Mouse (Mus musculus) forebrain, embryonic 11.5 days (tissue): Measurements from ENCODE around the gene Ift43. TPM values are rescaled to one million over a fixed set of nuclear protein-coding genes. Genes with fewer than 3 reads are reported as not detected.

ENCODE experiments used
- ATAC-seq: fragments of 200-750 bp; cut with Nextera tagmentation; replicated peaks from 2 replicates; pipeline ENCODE4 v1.8.0; 2017; ENCODE audit warnings: moderate TSS enrichment; ENCODE audit not compliant: low FRiP score
- DNase-seq: peaks from one replicate; pipeline ENCODE4 v3.0.0-alpha.2; 2017; ENCODE audit warnings: low spot score
- H3K27ac ChIP-seq: fragments of 300-500 bp; sonication (generic); 2 replicates; pipeline ENCODE4 v1.5.1; 2014; ENCODE audit warnings: low read depth, low read length
- H3K27me3 ChIP-seq: fragments of 300-500 bp; sonication (generic); 2 replicates; pipeline ENCODE4 v1.6.1; 2014; ENCODE audit warnings: mild to moderate bottlenecking, low read length, mixed read lengths; ENCODE audit not compliant: control insufficient read depth, insufficient read depth
- H3K36me3 ChIP-seq: fragments of 300-500 bp; sonication (generic); 2 replicates; pipeline ENCODE4 v1.6.1; 2014; ENCODE audit warnings: mild to moderate bottlenecking, low read length, moderate library complexity, mixed read lengths; ENCODE audit not compliant: control insufficient read depth, insufficient read depth
- H3K4me1 ChIP-seq: fragments of 300-500 bp; sonication (generic); replicated peaks from 2 replicates; pipeline ENCODE4 v1.6.1; 2014; ENCODE audit warnings: low read length, mixed read lengths; ENCODE audit not compliant: control insufficient read depth, insufficient read depth
- H3K4me2 ChIP-seq: fragments of 300-500 bp; sonication (generic); 2 replicates; pipeline ENCODE4 v1.6.1; 2014; ENCODE audit warnings: low read depth, mild to moderate bottlenecking, low read length, moderate library complexity, mixed read lengths; ENCODE audit not compliant: severe bottlenecking
- H3K4me3 ChIP-seq: fragments of 300-500 bp; sonication (generic); 2 replicates; pipeline ENCODE4 v1.5.1; 2014; ENCODE audit warnings: low read depth, low read length
- H3K9ac ChIP-seq: fragments of 300-500 bp; sonication (generic); 2 replicates; pipeline ENCODE4 v1.6.1; 2014; ENCODE audit warnings: low read length
- H3K9me3 ChIP-seq: fragments of 300-500 bp; sonication (generic); 2 replicates; pipeline ENCODE4 v1.6.1; 2016; ENCODE audit warnings: low read length, mixed read lengths; ENCODE audit not compliant: control insufficient read depth
- WGBS: fragments of 180-500 bp; shearing (Covaris S2); extraction: QIAGEN DNeasy Blood & Tissue Kit; methylation state at CpG from one replicate; pipeline ENCODE4 v1.1.7; 2014; 5-methylcytosine and 5-hydroxymethylcytosine counted together
- polyA plus RNA-seq: library from polyadenylated mRNA; unstranded; fragments of >200 nt; fragmentation: Nextera tagmentation; extraction: Ambion mirVana; gene quantifications from 2 replicates; pipeline ENCODE4 v1.2.1, GENCODE M21; 2014

Gene Ift43
- polyA plus RNA-seq, 1 experiment from 2014 or later: 80.9 TPM

DNA sequence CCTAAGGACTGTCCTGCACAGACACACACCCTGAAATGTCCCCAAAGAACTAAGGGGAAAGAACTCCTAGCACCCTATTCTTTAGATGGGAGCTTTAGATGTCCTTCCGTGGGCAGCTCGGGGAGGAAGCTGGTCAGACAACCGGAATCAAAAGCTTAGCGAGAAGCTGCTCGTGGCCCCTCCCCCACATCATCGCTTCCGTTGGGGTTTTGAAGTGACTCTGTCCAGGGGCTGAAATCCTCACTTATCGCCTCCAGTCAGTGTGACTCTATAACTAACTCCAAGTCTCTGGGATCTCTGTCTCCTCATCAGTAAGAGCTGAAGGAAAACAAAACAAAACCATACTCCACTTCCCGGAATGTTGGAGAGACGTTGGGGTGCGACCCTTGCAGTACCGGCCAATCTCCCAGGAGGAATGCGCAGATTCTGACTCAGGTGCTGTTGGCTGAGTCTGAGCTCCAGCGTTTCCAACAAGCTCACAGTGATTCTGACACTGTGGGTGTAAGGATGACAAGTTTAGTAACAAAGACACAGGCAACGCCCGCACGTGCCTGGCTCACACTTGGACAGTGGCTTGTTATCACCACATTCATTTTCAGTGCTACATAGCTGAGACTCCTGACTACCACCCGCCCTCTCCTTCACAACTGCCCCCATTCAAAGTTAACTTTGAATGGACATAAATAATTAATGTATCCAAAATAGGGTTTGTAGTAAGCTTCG, 107.4 kb downstream of the Ift43 start:
- H3K4me3 ChIP-seq: no peak overlapping the region
- H3K36me3 ChIP-seq: no peaks in the 10 kb centered on the region
- H3K27ac ChIP-seq: no peak overlapping the region
- H3K9me3 ChIP-seq: no peaks in the 10 kb centered on the region
- WGBS: 26% methylated on average over 19 of the region's 19 CpGs
- H3K4me2 ChIP-seq: no peak overlapping the region
- no peaks in the 10 kb centered on the region; the same call in 1 of the 2 replicates for H3K27me3 ChIP-seq
- H3K4me1 ChIP-seq: 0 out of 2 replicates have a peak, but pooled peaks cover 4% of the 10 kb centered on the region
- DNase-seq (no peak), ATAC-seq (no peak)
- H3K9ac ChIP-seq: no peak overlapping the region

DNA sequence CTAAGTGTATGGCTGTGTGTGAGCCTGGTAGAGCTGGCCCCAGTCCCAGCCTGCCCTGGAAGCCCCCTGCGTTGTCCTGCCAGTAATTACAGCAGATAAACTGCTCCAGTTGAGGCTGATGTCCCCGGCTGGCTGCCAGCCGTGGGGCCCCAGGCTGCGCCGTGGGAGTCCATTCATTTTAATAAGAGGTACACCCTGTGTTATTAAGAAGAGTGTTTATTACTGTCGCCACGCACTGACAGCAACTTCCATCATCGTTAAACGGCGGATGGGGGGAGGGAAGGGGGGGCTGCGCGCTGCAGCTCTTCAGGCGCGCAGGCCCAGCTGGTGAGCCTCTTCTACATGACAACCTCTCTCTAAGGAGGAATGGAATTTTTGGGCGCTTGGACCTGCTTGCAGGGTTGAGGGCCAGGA, 109.7 kb downstream of the Ift43 start:
- WGBS: 58% methylated on average over 15 of the region's 15 CpGs
- Histone ChIP-seq H3K27me3 (no peaks in the 10 kb centered on the region; the same call in 1 of the 2 replicates), H3K9ac (no peak overlapping the region), H3K4me1 (0 out of 2 replicates have a peak, but pooled peaks cover 4% of the 10 kb centered on the region), H3K4me2 (no peak overlapping the region), H3K9me3 (no peaks in the 10 kb centered on the region), H3K27ac (no peak overlapping the region), H3K36me3 (no peaks in the 10 kb centered on the region), H3K4me3 (no peak overlapping the region)
- ATAC-seq: no peak
- DNase-seq: no peak

DNA sequence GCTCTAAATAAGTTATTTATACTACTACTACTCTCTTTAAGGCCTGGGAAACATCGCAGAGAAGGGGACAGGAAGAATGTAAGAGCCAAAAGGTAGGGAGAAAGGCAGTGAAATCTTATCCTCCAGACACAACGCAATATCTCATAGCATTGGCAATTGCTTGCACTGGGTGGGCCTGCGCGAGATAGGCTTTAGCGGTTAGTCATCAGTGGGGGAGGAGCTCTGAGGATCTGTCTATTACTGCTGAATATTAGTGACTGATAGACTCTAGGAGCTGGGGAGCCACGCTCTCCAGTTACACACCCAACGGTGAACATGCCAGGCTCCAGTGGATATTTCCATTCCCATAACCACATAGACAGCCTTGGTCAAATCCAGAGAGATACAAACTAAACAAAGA, 114.6 kb downstream of the Ift43 start:
- Histone ChIP-seq H3K36me3 (no peaks in the 10 kb centered on the region), H3K9me3 (no peaks in the 10 kb centered on the region), H3K27me3 (no peaks in the 10 kb centered on the region), H3K4me1 (no peaks in the 10 kb centered on the region), H3K4me3 (no peak overlapping the region), H3K27ac (no peak overlapping the region), H3K4me2 (no peak overlapping the region), H3K9ac (no peak overlapping the region)
- 96% methylated on average over 7 of the region's 7 CpGs for WGBS
- ATAC-seq (no peak), DNase-seq (no peak)

DNA sequence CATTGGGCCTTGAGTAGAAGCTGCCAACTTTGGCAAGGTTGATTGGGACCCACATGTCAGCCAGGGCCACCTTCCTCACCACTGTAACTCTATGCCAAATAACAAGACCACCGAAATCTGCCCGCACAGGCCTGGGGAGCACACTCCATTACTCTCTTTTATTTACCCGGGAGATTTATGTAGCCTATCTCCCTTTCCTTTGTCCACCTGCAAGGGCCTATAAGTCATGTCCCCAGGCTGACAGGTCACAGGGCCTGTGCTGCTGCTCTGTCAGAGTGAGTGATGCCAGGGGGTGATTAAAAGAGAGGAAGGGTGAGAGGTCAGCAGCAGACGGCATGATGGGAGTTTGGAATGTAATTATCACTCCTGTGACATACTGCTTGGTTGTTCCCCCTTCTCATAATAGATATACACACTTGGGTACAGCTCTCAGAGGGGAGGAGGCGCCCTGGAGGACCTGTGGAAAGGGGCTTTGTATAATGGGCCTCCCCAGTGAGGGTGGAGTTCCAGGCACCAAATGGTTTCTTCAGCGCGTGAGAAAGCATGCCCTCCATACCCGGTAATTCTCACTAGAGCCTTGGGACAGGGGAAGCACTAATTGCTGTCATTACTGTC, 121.2 kb downstream of the Ift43 start:
- 85% methylated on average over 8 of the region's 8 CpGs for WGBS
- Histone ChIP-seq H3K9ac (no peak overlapping the region), H3K27me3 (no peaks in the 10 kb centered on the region), H3K9me3 (no peaks in the 10 kb centered on the region), H3K4me2 (no peak overlapping the region), H3K27ac (no peak overlapping the region), H3K36me3 (no peaks in the 10 kb centered on the region), H3K4me1 (no peaks in the 10 kb centered on the region), H3K4me3 (no peak overlapping the region)
- ATAC-seq (no peak), DNase-seq (no peak)

DNA sequence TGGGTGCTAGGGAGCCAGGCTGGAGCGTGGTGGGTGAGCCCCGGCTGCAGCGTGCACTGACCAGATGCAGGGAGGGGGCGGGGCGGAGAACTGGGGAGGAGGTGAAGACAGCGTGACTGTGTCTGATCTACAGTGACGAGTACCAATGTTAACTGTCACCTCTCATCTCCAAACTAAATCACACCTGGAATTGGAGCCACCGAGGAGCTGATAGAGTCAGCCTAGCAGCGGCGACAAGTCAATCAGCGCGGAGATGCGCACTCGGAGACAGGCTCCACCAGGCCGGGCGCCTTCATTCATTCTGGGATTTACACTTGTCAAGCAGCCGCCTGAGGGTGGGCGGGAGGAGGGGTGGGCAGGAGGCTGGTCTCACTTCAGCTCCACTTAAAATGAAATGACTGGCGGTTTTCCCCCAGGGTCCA, 128.8 kb downstream of the Ift43 start:
- H3K9ac ChIP-seq: no peak overlapping the region

More for the DNA sequence above, 128.8 kb downstream of the Ift43 start:
- H3K4me3 ChIP-seq: peak overlapping the region; percentile 8; the same call in 1 of the 2 replicates
- WGBS: 1% methylated on average over 19 of the region's 19 CpGs
- peak; percentile 49; the same call in 1 of the 2 replicates for ATAC-seq
- no peaks in the 10 kb centered on the region for H3K9me3 ChIP-seq
- peaks cover 6% of the 10 kb centered on the region for H3K4me1 ChIP-seq
- H3K27ac ChIP-seq: no peak overlapping the region
- DNase-seq: peak; percentile 51
- no peaks in the 10 kb centered on the region for H3K36me3 ChIP-seq
- peaks cover 33% of the 10 kb centered on the region for H3K27me3 ChIP-seq
- peak overlapping the region; percentile 44 for H3K4me2 ChIP-seq

Other genes with a start within 250 kb of the Ift43 start
- gene Tgfb3, start 3.5 kb upstream of the Ift43 start, polyA plus RNA-seq: 5.1 and 5.7 TPM in 2 replicates
- 20.5 and 21.4 TPM in 2 replicates for gene Gpatch2l, start 159.3 kb downstream of the Ift43 start, polyA plus RNA-seq